Mouse (Mus musculus) hindbrain, embryonic 15.5 days (tissue): ENCODE measurements at regions not wholly inside any gene's neighbourhood (a gene's known extent, or its start where the extent isn't known, plus 50 kb on each side); places are given as distances from the start of the nearest gene placed in this dataset.

Source experiments
- ATAC-seq: fragments of 200-750 bp; cut with Nextera tagmentation; 2 replicates; pipeline ENCODE4 v1.8.0; 2017; ENCODE audit warnings: low read depth, moderate number of reproducible peaks, moderate TSS enrichment; ENCODE audit not compliant: low FRiP score
- H3K27ac ChIP-seq: fragments of 300-500 bp; sonication (generic); replicated peaks from 2 replicates; pipeline ENCODE4 v1.5.1; 2015; ENCODE audit warnings: mild to moderate bottlenecking, inconsistent platforms
- H3K27me3 ChIP-seq: fragments of 300-500 bp; sonication (generic); 2 replicates; pipeline ENCODE4 v1.6.1; 2015; ENCODE audit warnings: control low read depth, inconsistent platforms
- H3K36me3 ChIP-seq: fragments of 300-500 bp; sonication (generic); 2 replicates; pipeline ENCODE4 v1.6.1; 2015; ENCODE audit warnings: control low read depth, inconsistent platforms
- H3K4me1 ChIP-seq: fragments of 300-500 bp; sonication (generic); replicated peaks from 2 replicates; pipeline ENCODE4 v1.6.1; 2015; ENCODE audit warnings: control low read depth, inconsistent platforms
- H3K4me2 ChIP-seq: fragments of 300-500 bp; sonication (generic); 2 replicates; pipeline ENCODE4 v1.6.1; 2015; ENCODE audit warnings: moderate library complexity, mild to moderate bottlenecking, inconsistent platforms
- H3K4me3 ChIP-seq: fragments of 300-500 bp; sonication (generic); 2 replicates; pipeline ENCODE4 v1.5.1; 2015; ENCODE audit warnings: mild to moderate bottlenecking, inconsistent platforms
- H3K9ac ChIP-seq: fragments of 300-500 bp; sonication (generic); 2 replicates; pipeline ENCODE4 v1.6.1; 2015; ENCODE audit warnings: inconsistent platforms
- H3K9me3 ChIP-seq: fragments of 300-500 bp; sonication (generic); 2 replicates; pipeline ENCODE4 v1.6.1; 2016; ENCODE audit warnings: control low read depth, inconsistent platforms
- WGBS: fragments of 180-500 bp; shearing (Covaris S2); methylation state at CpG from one replicate; pipeline ENCODE4 v1.1.7; 2015; 5-methylcytosine and 5-hydroxymethylcytosine counted together

GRCm38 (mm10) chr9:33442266-33442665 lies 806.2 kb downstream of the Ets1 start:
- no peak overlapping the region for H3K27ac ChIP-seq
- no peak overlapping the region for H3K9ac ChIP-seq
- 0 out of 2 replicates have a peak, but pooled peaks cover 3% of the 10 kb centered on the region for H3K4me1 ChIP-seq
- no peaks in the 10 kb centered on the region for H3K9me3 ChIP-seq
- H3K36me3 ChIP-seq: no peaks in the 10 kb centered on the region
- WGBS: 82% methylated on average over 5 of the region's 5 CpGs
- no peak overlapping the region for H3K4me3 ChIP-seq
- no peak for ATAC-seq
- no peaks in the 10 kb centered on the region for H3K27me3 ChIP-seq
- H3K4me2 ChIP-seq: no peak overlapping the region

- 63% methylated on average over 1 of the region's 1 CpGs for WGBS
- Histone ChIP-seq H3K27ac (no peak overlapping the region), H3K9me3 (no peaks in the 10 kb centered on the region), H3K9ac (no peak overlapping the region), H3K4me1 (0 out of 2 replicates have a peak, but pooled peaks cover 3% of the 10 kb centered on the region), H3K27me3 (no peaks in the 10 kb centered on the region), H3K4me3 (no peak overlapping the region), H3K4me2 (no peak overlapping the region), H3K36me3 (no peaks in the 10 kb centered on the region)
- ATAC-seq: no peak
These were observed 809.9 kb downstream of the Ets1 start for GRCm38 (mm10) chr9:33445902-33446301.

- H3K4me2 ChIP-seq: no peak overlapping the region
- ATAC-seq: no peak
- no peaks in the 10 kb centered on the region for H3K36me3 ChIP-seq
- no peak overlapping the region for H3K9ac ChIP-seq
- WGBS: 69% methylated on average over 2 of the region's 2 CpGs
- no peak overlapping the region for H3K27ac ChIP-seq
- H3K4me1 ChIP-seq: no peaks in the 10 kb centered on the region
- H3K9me3 ChIP-seq: no peaks in the 10 kb centered on the region
- no peaks in the 10 kb centered on the region for H3K27me3 ChIP-seq
- no peak overlapping the region for H3K4me3 ChIP-seq
These were observed 839.1 kb downstream of the Ets1 start for GRCm38 (mm10) chr9:33475106-33475505.

- H3K36me3 ChIP-seq: no peaks in the 10 kb centered on the region
- ATAC-seq: no peak
These were observed 847.0 kb downstream of the Ets1 start for GRCm38 (mm10) chr9:33482845-33483540.

DNA sequence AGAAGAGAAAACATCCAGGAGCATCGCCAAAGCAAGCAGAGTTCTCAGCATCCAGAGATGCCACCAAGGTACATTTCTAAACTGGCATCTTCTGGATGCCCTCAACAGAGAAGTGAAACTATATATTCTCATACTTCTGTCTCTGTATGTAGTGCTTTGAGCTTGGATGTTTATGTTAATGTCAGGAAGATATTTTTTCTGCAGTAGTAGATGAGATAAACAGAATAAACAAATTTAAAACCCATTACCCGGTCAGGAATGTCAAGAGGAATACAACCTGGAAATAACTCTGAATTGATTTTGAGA lies 847.5 kb downstream of the Ets1 start:
- no peak overlapping the region for H3K4me2 ChIP-seq
- H3K9me3 ChIP-seq: 0 out of 2 replicates have a peak, but pooled peaks cover 6% of the 10 kb centered on the region
- no peak overlapping the region for H3K4me3 ChIP-seq
- 89% methylated on average over 2 of the region's 2 CpGs for WGBS
- H3K9ac ChIP-seq: no peak overlapping the region
- no peaks in the 10 kb centered on the region for H3K4me1 ChIP-seq
- no peaks in the 10 kb centered on the region for H3K36me3 ChIP-seq
- no peak overlapping the region for H3K27ac ChIP-seq
- ATAC-seq: no peak
- no peaks in the 10 kb centered on the region for H3K27me3 ChIP-seq

More at GRCm38 (mm10) chr9:33482845-33483540, 847.0 kb downstream of the Ets1 start:
- Histone ChIP-seq H3K4me2 (no peak overlapping the region), H3K4me3 (no peak overlapping the region), H3K9me3 (0 out of 2 replicates have a peak, but pooled peaks cover 6% of the 10 kb centered on the region), H3K9ac (no peak overlapping the region), H3K4me1 (no peaks in the 10 kb centered on the region), H3K27ac (no peak overlapping the region), H3K27me3 (no peaks in the 10 kb centered on the region)
- WGBS: 73% methylated on average over 5 of the region's 5 CpGs

DNA sequence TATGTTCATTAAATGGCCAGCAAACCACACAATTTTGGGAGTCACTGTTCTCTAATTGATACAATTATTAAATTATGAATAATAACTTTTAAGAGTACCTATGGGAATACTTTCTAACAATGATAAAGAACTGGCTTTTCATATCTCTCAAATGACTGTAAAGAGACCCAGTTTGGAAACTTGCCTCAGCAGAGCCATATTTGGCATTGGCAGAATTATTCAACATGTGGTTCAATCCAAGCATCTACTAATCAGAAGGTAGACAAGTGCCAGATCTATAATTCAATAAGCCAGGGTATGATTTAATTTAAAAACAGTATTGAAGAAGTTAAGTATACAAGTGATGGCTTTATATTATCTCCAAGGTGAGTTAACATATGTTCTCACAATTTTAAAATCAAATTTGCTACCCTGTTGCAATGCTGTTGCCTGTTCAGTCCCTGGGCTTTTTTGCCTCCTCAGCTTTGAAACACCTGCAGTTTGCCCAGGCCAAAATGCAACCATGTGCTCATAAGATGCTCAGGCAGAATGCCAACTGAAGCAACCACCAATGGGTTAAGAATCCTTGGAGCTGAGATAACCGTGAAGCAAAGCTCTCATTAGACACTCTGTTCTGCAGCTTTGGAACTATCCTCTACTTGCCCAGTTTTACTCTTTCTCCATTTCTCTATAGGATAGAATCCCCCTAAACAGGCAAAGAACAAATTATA lies 897.2 kb downstream of the Ets1 start:
- no peak overlapping the region for H3K4me2 ChIP-seq
- H3K9ac ChIP-seq: no peak overlapping the region
- WGBS: 66% methylated on average over 1 of the region's 1 CpGs
- H3K36me3 ChIP-seq: no peaks in the 10 kb centered on the region
- H3K4me3 ChIP-seq: no peak overlapping the region
- no peak overlapping the region for H3K27ac ChIP-seq
- no peaks in the 10 kb centered on the region for H3K27me3 ChIP-seq
- H3K9me3 ChIP-seq: no peaks in the 10 kb centered on the region
- no peaks in the 10 kb centered on the region for H3K4me1 ChIP-seq
- ATAC-seq: no peak

GRCm38 (mm10) chr9:33543301-33543700 lies 907.3 kb downstream of the Ets1 start:
- H3K4me1 ChIP-seq: 0 out of 2 replicates have a peak, but pooled peaks cover 7% of the 10 kb centered on the region
- no peaks in the 10 kb centered on the region for H3K9me3 ChIP-seq
- no peak overlapping the region for H3K4me2 ChIP-seq
- H3K27ac ChIP-seq: no peak overlapping the region
- 54% methylated on average over 5 of the region's 5 CpGs for WGBS
- ATAC-seq: no peak
- no peak overlapping the region for H3K9ac ChIP-seq
- H3K27me3 ChIP-seq: no peaks in the 10 kb centered on the region
- H3K4me3 ChIP-seq: no peak overlapping the region
- no peaks in the 10 kb centered on the region for H3K36me3 ChIP-seq

DNA sequence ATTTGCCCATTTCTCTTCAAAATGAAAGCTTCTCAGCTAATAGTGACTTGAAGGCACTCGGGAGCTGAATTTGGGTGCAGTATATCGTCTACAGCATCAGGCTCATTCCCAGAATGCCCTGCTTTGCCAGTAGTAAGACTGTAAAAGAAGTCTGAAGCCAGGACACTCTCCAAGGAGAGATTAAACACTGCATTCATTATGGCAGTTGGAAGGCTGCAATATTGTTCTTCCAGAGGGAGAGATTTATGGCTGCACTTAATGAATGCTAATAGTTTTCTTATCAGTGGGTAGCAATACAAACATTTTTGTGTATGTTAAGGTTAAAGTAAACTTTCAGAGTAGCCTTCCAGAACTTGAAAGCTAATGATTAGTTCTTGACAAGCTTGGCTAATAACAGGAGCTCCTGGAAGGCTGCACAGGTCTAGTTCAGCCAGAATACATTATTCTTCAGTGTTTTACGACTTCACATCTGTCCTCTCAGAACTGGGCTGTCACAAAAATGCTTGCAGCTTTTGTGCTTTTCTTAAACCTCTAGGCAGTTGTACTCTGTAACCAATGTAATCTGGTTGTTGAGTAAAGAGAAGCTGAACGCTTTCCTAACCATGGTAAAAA lies 910.2 kb downstream of the Ets1 start:
- ATAC-seq: no peak
- WGBS: 59% methylated on average over 4 of the region's 4 CpGs
- H3K4me3 ChIP-seq: no peak overlapping the region
- no peak overlapping the region for H3K4me2 ChIP-seq
- 0 out of 2 replicates have a peak, but pooled peaks cover 7% of the 10 kb centered on the region for H3K4me1 ChIP-seq
- no peak overlapping the region for H3K27ac ChIP-seq
- H3K9ac ChIP-seq: no peak overlapping the region
- H3K9me3 ChIP-seq: no peaks in the 10 kb centered on the region
- H3K27me3 ChIP-seq: no peaks in the 10 kb centered on the region
- H3K36me3 ChIP-seq: no peaks in the 10 kb centered on the region

GRCm38 (mm10) chr9:33549395-33549794 lies 913.4 kb downstream of the Ets1 start:
- no peaks in the 10 kb centered on the region for H3K27me3 ChIP-seq
- H3K4me1 ChIP-seq: 0 out of 2 replicates have a peak, but pooled peaks cover 7% of the 10 kb centered on the region
- no peak overlapping the region for H3K9ac ChIP-seq
- H3K9me3 ChIP-seq: no peaks in the 10 kb centered on the region
- no peak overlapping the region for H3K4me3 ChIP-seq
- no peak for ATAC-seq
- H3K27ac ChIP-seq: no peak overlapping the region
- H3K36me3 ChIP-seq: no peaks in the 10 kb centered on the region
- WGBS: 92% methylated on average over 5 of the region's 5 CpGs
- no peak overlapping the region for H3K4me2 ChIP-seq

DNA sequence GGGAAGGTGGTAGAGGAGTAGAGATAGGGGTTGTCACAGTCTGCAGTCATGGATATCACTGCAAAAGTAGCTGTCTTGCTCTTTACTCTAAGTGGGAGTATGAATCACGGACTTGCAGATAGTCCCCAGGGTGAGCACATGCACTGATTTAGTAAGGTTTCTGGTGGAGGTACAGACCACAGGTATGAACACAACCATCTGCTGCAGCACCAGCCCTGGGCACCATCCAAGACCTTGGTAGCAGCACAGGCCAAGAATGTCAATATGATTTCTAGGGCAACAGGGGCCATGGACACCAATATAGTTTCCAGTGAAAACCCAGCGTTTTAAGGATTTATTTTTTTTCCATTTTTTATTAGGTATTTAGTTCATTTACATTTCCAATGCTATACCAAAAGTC lies 913.7 kb upstream of the Kirrel3 start:
- Histone ChIP-seq H3K9ac (no peak overlapping the region), H3K4me3 (no peak overlapping the region), H3K27me3 (no peaks in the 10 kb centered on the region), H3K27ac (no peak overlapping the region), H3K4me2 (no peak overlapping the region), H3K4me1 (no peaks in the 10 kb centered on the region), H3K36me3 (no peaks in the 10 kb centered on the region), H3K9me3 (no peaks in the 10 kb centered on the region)
- 93% methylated on average over 2 of the region's 2 CpGs for WGBS
- ATAC-seq: no peak

DNA sequence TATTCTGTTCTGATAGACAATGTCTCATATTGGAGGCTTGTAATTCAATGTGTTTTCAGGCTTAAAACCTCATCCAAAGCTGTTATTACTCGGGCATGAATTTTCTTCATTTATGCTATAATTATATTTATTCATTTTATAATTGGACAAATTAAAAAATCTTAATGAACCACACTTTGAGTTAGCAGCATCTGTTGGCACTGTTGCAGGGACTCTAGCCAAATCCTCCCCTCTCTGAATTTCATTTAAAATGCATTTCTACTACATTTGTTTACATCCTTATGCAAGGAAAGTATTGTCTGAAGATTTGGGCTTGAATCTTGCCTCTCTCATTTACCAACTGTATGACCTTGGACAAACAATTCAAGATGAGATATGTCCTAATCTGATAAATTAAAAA lies 874.2 kb upstream of the Kirrel3 start:
- no peak overlapping the region for H3K27ac ChIP-seq
- H3K4me2 ChIP-seq: no peak overlapping the region
- H3K36me3 ChIP-seq: no peaks in the 10 kb centered on the region
- no peak overlapping the region for H3K4me3 ChIP-seq
- no peak overlapping the region for H3K9ac ChIP-seq
- WGBS: 76% methylated on average over 1 of the region's 1 CpGs
- no peaks in the 10 kb centered on the region for H3K9me3 ChIP-seq
- no peak for ATAC-seq
- H3K27me3 ChIP-seq: no peaks in the 10 kb centered on the region
- H3K4me1 ChIP-seq: no peaks in the 10 kb centered on the region

DNA sequence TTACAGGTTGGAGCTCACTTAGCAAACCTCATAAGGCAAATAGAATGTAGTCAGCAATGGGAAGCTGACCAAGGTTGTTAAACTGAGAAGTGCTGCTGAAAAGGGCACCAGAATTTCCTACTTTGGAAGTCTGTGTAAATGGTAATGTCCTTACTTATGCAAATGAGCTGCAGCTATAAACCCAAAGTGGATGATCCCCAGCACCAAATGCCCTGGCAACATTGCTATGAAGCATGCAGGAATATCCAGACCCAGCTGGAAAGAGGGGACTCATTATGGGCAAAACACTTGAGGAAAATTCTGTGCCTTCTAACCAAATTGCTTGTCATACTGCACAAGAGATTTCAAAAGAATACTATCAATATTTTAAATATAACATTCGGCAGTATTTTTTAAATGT lies 861.3 kb upstream of the Kirrel3 start:
- Histone ChIP-seq H3K4me1 (no peaks in the 10 kb centered on the region), H3K9ac (no peak overlapping the region), H3K4me2 (no peak overlapping the region), H3K27ac (no peak overlapping the region), H3K27me3 (no peaks in the 10 kb centered on the region), H3K9me3 (no peaks in the 10 kb centered on the region), H3K4me3 (no peak overlapping the region), H3K36me3 (no peaks in the 10 kb centered on the region)
- ATAC-seq: no peak
- 87% methylated on average over 1 of the region's 1 CpGs for WGBS
